Mouse (Mus musculus): ENCODE measurements around the gene Pmvk.
A peak's percentile ranks its signal among the peaks of the same experiment; 100 is the strongest.

The Pmvk gene

DNA sequence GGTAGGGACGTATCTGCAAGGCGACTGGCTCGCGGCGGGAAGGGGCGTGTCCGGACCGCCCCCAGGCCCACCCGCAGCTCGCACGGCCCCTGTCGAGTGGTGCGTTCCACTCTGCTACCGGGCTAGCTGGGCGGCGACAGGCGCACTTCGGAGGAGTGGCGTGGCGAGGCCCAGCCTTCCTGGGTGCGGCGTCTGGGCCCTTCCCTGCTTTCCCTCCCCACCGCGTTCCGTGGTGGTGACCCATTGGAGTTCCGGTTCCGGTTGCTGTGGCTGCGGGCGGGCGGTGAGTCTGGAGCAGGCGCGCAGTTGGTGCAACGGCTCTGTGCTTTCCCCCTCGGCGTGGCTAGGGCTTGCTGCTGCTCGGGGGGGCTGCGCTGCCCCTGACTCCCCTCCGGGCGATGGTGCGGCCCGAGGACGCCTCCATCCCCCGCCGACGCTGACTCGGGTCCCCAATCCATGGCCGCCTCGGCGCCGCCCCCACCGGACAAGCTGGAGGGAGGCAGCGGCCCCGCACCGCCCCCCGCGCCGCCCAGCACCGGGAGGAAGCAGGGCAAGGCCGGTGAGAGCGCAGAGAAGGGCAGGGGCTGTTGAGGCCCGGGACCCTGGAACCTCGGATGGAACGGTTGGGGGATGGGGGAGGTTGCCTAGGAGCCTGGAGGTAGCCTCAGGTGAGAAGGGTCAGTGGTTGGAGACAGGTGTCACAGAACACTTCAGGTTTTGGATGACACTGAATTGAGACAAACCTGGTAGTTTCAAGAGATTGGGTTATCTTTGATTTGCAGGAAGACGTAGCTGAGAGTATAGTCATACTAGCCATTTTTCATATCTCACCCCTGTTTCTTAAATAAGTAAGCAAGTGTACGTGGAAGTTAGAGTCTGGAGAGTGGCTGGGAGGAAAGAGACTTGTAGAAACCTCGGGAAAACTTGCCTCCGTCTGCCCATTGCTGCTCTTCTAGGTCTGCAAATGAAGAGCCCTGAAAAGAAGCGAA is 23.9 kb upstream of the Pmvk start, which contains the start of gene Pygo2:
Gene Pygo2 (plus strand): TSS at position 44 of the 989 bp plus-strand sequence.
- peak; percentile 89 to 94 for DNase-seq

DNA sequence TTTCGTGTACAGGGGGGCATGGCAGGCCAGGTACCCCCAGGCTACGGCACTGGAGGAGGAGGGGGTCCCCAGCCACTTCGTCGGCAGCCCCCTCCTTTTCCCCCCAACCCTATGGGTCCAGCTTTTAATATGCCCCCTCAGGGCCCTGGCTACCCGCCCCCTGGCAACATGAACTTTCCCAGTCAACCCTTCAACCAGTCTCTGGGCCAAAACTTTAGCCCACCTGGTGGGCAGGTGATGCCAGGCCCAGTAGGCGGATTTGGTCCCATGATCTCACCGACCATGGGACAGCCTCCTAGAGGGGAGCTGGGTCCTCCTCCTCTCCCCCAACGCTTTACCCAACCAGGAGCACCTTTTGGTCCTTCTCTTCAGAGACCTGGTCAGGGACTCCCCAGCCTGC is 21.7 kb upstream of the Pmvk start:
- DNase-seq = no peak

- DNase-seq = no peak
Observed at GRCm38 (mm10) chr3:89434532-89434931, 19.8 kb upstream of the Pmvk start.

DNA sequence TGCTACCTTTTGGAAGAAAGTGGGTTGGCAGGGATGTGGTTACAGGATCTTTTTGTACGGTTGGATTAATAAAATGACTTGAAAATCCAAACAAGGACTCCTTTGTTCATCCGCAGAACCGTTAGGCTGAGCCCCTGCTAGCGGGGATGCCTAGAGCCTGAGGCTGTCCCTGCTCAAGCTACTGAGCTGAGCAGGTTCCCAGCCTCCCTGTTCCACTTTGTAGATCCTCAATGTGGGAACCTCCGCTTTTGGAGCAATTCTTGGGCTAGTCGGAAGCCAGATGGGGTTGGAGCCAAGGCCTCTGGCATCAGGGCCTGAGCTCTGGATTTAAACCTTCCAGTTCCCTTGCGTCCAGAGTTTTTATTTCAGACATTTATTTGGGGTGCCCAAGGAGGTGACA is 19.3 kb upstream of the Pmvk start:
- DNase-seq = no peak

GRCm38 (mm10) chr3:89436176-89437113 is 17.9 kb upstream of the Pmvk start, which contains the start of gene Pbxip1:
Gene Pbxip1, plus strand, starts transcription at chr3:89436706.
- DNase-seq = peak; percentile 59 to 69

GRCm38 (mm10) chr3:89437269-89437668 is 17.1 kb upstream of the Pmvk start:
- peak in 1 of 2 experiments; percentile 43 for DNase-seq

DNA sequence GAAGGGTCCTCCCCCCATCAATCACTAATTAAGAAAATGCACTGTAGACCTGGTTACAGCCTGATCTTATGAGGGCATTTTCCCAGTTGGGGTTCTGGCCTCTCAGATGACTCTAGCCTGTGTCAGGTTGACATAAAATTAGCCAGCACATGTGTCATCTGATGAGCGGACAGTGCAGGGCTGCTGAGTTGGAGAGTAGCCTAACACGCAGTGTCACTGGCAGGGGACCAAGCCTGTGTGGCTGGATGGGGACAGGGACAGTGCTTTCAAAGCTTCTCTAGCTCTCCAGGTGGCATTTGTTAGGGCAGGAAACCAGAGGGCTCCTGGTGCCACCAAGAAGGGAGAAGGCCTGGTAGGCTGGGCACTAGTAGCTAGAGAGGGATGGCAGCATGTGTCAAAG is 13.7 kb upstream of the Pmvk start:
- DNase-seq = no peak

DNA sequence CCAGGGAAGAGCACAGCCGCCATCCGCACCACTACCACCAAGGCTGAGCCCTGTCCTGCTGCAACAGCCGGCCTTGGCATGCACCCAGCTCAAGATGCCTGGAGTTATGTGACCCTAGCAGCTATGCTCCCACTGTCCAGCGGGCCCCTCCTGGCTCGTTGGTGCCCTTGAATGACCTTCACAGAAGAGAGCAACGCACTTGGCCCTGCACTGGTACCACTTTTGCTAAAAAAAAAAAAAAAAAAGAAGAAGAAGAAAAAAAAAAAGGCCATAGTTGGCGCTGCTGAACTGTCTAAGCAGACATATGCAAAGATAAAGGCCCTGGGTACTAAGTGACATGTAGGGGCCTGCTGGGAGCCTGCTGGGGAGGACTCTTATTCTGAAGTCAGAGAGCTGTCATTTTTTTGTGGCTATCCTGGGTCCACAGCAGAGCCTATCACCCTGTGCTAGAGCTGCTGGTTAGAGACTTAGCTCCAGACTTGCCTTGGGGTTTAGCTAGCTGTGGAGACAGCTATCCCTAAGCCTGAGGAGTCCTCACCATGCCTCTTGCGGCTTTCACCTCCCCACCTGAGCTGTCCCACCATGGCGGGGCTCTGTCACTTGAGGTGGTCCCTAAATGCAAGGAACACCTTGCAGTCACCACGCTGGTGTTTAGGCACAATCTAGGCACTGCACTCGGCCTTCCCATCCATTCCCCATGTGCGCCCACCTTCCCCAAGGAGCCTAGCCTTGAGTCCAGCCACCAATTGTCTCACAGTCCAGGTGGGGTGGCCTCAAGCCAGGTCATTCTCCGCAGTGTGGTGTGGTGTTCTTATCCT is 5.4 kb upstream of the Pmvk start:
- DNase-seq = no peak

GRCm38 (mm10) chr3:89449541-89449940 is 4.8 kb upstream of the Pmvk start:
- DNase-seq = peak; percentile 76

GRCm38 (mm10) chr3:89451916-89452315 is 2.4 kb upstream of the Pmvk start:
- peak; percentile 39 to 67 for DNase-seq

DNA sequence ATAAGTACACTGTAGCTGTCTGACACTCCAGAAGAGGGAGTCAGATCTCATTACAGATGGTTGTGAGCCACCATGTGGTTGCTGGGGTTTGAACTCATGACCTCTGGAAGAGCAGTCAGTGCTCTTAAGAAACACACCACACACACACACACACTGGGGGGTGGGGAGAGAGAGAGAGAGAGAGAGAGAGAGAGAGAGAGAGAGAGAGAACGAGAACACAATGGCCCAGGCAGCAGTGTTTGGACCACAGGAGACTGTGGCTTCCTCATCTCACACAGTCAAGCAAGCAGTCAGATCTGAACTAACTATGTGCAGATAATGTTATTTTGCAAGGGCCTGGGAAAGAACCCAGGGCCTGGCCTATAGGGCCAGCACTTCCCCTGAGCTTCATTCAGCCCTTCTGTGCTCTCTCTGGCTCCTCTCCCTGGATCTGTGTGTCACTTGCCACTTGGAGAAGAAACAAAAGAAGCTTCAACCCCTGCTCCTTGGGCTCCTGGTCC is 1.5 kb downstream of the Pmvk start:
- DNase-seq = no peak

- peak; percentile 81 to 86 for DNase-seq
Observed at GRCm38 (mm10) chr3:89456726-89457665, 2.7 kb downstream of the Pmvk start.

GRCm38 (mm10) chr3:89458372-89458964 is 4.1 kb downstream of the Pmvk start:
- DNase-seq = no peak

DNA sequence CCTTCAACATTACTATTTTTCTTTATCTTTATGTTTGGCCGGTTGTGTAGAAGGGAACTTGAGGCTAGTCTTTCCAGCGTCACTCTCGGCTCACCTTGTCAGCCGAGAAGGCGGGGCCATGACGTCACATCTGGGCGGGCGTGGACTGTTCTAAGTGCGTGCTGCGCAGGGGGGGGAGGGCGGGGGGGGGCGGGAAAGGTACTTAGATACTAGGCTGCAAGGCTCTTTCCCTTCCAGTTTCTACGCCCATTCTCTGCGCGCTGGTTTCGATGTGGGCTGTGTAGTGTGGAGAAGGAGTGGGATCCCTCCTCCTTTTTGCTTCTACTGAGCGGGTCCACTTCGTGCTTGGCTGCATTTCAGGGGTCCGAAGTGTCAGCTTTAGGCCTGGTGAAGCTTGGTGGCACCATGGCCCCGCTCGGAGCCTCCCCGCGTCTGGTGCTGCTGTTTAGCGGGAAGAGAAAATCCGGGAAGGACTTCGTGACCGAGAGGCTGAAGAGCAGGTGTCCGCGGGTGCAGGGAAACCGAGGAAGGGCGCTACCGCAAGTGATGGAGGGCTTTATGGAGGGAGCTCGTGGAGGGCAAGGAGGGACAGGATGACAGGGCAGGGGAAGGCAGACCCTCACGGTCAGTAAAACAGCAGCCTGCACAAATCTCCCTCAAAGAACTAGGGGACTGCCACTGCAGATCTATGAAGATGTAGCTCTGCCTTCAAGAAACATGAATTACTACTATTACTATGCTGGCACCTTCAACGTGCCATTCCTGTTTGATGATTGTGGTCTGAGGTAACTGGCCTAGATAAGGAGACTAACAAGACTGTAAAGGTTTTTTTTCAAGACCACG is 4.8 kb downstream of the Pmvk start:
- DNase-seq = peak; percentile 92 to 93

GRCm38 (mm10) chr3:89468268-89468667 is 13.9 kb downstream of the Pmvk start:
- DNase-seq = no peak

- no peak for DNase-seq
Observed at GRCm38 (mm10) chr3:89472280-89472679, 17.9 kb downstream of the Pmvk start.

DNA sequence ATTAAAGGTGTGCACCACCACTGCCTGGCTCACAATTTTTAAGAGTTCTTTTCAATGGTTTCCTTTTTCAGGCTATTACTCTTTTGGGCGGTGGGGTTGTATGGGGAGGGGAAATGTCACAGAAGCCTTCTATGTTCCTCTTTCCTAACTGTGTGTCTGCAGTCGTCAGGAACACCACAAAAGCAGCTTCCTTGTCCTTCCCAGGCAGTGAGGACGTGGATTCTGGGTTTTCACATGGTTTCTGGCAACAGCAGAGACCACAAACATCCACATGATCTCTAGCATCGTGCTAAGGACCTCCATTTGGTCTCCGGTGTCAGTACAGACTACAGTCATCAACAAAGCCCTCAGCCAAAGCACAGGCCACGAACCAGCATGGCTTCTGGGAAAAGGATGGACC is 19.5 kb downstream of the Pmvk start:
- DNase-seq = no peak

DNA sequence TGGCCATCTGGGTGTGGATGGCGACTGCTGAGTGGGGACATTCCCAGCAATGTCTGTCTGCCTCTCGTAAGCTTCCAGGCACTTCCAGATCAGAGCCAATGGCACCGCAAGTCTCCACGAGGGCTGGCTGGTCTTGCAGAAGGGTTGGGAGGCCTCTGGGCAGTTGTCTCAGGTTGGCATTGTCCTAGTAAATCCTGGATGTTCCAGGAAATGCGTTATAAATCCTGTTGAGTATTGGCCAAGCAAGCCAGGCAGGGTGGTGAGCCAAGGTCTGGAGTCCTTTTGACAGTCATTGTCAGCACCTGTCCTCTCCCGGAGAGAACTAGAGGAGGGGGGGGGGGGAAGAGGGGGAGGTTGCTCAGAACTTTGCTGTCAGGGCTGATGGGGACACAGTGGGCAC is 24.7 kb downstream of the Pmvk start:
- no peak for DNase-seq

DNA sequence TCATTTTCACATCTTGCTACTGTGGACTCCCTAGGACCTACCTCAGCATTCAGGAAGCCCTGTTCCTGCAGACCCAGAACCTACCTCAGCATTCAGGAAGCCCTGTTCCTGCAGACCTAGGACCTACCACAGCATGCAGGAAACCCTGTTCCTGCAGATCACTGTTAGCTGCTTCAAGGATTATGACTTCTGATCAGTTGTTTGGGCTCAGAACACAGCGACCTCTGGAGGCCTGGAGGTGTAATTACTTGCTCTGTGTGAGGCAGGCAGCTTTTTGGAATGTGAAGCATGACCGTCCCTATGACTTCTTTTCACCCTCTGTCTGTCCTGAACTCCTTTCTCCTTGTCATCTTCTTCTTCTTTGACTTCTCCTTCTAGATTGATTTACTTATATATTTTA is 27.1 kb downstream of the Pmvk start:
- peak; percentile 49 to 51 for DNase-seq

- DNase-seq = no peak
Observed at GRCm38 (mm10) chr3:89482249-89482648, 27.9 kb downstream of the Pmvk start.

Data from thymus, postnatal 36 days (tissue).